Mouse (Mus musculus): Measurements from ENCODE around the gene Slc3a1.

DNA sequence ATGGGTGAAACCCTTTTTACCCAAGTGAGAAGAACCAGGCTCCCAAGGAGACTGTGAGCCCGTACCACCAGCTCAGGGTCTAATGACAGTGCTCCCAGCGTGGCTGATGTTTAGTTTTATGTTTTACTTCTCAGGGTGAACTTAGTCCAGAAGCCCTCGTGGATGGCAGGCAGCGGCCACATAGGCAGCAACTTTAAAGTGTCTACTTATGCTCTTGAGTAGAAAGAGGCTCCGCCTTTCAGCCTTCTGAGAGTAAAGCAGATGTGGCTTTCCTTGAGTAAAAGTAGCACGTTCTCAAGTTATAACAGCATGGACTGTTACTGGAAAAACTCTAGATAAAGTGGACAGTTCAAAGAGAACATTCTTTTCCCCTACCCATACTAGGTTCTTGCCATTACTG lies 32.3 kb upstream of the Slc3a1 start:
- TF ChIP-seq USF1 (IDR thresholded peaks at IDR 0.05; ENCODE audit: low read depth), result no peak
- no peak for TF ChIP-seq MYOD1 (IDR thresholded peaks at IDR 0.05; ENCODE audit: control insufficient read depth in 1 of 3, insufficient read length in 2 of 3, low read depth in 2 of 3)
- no peak for TF ChIP-seq POLR2A (IDR thresholded peaks at IDR 0.05; ENCODE audit: insufficient read length, low read depth)
- no peak for TF ChIP-seq E2F4 (IDR thresholded peaks at IDR 0.05; ENCODE audit: insufficient read depth)
- TF ChIP-seq TCF3 (IDR thresholded peaks at IDR 0.05; ENCODE audit: insufficient read length, low read depth), result no peak
- no peak for TF ChIP-seq MYOG (IDR thresholded peaks at IDR 0.05; ENCODE audit: control insufficient read depth in 1 of 3, insufficient read depth in 1 of 3, insufficient read length in 2 of 3, low read depth in 2 of 3)
- TF ChIP-seq REST (IDR thresholded peaks at IDR 0.05; ENCODE audit: insufficient read depth, insufficient read length), result no peak
- TF ChIP-seq POLR2AphosphoS2 (IDR thresholded peaks at IDR 0.05; ENCODE audit: insufficient read length, low read depth), result no peak
- no peak for TF ChIP-seq MAX (IDR thresholded peaks at IDR 0.05; ENCODE audit: low read depth)
- no peak for TF ChIP-seq TCF12 (IDR thresholded peaks at IDR 0.05; ENCODE audit: insufficient read depth, poor library complexity, severe bottlenecking)
- TF ChIP-seq CEBPB (IDR thresholded peaks at IDR 0.05; ENCODE audit: insufficient read depth, poor library complexity, severe bottlenecking), result no peak
- TF ChIP-seq SRF (IDR thresholded peaks at IDR 0.05; ENCODE audit: control insufficient read depth, insufficient read length, low read depth), result no peak
